Mouse (Mus musculus) fibroblast of lung, adult 2 months (primary cell): Measurements from ENCODE around the gene 1700037H04Rik.
"Not testable (repeated sequence)": the region's sequence is repeated elsewhere in the genome, so short reads cannot be mapped to it uniquely, and the experiment has no call there.

Experiments
- DNase-seq: peaks from one replicate; pipeline ENCODE4 v3.0.0-alpha.2; 2011; ENCODE audit warnings: low read depth

1700037H04Rik gene

GRCm38 (mm10) chr2:131127161-131127730, 32.6 kb downstream of the 1700037H04Rik start, which contains the start of gene Hspa12b:
Gene Hspa12b (plus strand): TSS chr2:131127280.
- DNase-seq, result no peak

DNA sequence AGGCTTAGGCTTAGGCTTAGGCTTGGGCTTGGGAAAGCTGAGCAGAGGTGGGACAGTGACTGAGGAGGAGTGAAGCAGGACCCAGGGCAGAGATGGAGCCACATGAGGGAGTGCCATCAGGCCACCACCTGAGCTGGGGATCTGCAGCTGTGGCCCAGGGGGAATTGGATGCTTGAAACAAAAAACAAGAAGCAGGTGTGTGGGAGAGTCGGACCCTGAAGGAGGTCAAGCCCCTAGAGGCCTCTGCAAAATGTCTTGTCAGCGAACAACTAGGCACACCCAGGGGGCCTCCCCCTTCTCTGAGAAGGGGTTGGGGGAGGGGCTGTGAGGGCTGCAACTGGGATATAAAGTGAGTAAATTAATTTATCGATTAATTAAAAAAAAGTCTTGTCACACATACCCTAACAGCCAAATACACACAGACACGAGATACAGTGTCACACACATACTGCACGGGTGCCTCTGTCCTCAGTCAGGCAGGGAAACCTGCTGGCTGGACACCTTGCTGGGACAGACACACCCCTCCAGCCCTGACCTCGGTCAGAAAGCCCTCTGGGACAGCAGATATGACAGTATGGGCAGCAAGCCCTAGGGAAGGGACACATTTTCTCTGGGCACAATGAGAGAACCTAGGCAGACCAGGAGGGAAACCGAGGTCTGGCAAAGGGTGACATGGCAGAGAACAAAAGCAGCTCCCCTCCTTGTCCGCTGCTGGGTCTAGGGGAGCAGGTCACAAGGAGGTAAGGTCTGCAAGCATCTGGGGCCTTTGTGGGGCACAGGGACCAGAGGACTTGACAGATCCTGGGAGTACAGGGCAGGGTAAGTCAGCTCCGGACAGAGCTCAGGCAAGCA, 33.7 kb downstream of the 1700037H04Rik start:
- DNase-seq, result no peak

DNA sequence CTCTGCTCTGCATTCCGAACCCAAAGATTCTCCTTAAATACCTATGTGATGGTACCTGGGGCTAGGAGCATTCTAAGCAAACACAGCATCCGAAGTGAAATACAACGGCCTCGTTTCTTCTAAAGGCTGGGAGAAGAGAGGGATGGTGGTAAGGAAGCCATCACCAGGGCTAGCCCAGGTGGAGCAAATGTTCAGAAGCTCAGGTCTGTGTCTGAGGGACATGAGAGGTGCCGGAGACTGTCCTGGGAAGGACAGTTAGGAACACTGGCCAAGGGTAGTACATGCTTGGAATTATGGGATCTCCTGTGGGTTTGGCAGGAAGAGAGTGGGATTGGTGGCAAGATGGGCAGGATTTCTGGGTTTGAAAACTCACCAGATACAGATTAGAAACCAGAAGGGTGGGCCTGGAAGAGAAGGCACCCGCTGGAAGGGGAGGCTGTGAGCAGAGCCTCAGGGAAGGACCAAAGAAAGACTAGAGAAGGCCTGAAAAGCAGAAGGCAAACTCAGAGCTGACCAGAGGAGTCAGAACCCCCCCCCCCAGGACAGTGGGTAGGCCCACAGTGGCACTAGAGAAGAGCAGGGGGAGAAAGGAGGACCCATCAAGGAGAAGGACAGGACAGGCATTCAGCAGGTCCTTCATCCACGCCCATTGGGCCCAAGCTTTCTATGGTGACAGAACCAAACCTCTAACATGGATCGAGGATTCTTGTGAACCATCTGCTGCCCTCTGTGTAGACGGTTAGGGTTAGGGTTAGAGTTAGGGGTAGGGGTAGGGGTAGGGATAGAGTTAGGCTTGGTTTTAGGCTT, 34.5 kb downstream of the 1700037H04Rik start:
- DNase-seq, result no peak

GRCm38 (mm10) chr2:131124166-131124565, 35.7 kb downstream of the 1700037H04Rik start:
- DNase-seq, result no peak

- no peak for DNase-seq
These were observed 40.8 kb downstream of the 1700037H04Rik start for GRCm38 (mm10) chr2:131118968-131119574.

GRCm38 (mm10) chr2:131105989-131106388, 53.9 kb downstream of the 1700037H04Rik start:
- no peak for DNase-seq

DNA sequence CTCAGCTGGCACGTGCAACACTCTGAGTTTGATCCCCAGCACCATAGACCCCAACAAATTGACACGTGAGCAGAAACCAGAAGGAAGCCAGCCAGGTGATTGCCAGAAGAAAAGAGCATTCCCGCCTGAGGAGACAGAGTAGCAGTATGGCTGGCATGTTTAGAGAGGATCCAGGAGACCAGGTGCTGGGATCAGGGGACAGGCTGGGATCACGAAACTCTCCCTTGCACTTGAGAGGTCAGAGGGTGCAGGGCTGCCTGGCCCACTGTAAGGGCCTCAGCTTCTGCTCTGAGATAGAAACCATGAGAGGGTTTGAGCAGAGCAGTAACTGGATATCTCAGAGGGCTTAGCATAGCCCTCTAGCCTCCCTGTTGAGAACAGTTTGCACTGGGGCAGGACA, 54.8 kb downstream of the 1700037H04Rik start:
- not testable (repeated sequence) for DNase-seq

DNA sequence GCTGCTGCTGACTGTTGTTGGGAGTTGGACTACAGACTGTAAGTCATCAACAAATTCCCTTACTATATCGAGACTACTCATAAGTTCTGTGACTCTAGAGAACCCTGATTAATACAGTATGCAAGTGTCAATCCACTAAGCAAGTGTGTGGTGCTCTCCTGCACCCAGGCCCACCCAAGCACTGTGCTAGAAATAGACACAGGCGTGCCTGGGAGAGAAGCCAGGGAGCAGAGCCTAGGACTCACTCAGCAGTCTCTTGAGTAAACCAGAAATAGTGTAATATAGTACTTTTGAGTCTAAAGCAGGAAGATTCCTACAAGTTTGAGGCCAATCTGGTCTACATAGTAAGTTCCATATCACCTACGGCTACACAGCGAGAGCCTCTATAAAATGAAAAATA, 55.9 kb downstream of the 1700037H04Rik start:
- DNase-seq, result no peak

DNA sequence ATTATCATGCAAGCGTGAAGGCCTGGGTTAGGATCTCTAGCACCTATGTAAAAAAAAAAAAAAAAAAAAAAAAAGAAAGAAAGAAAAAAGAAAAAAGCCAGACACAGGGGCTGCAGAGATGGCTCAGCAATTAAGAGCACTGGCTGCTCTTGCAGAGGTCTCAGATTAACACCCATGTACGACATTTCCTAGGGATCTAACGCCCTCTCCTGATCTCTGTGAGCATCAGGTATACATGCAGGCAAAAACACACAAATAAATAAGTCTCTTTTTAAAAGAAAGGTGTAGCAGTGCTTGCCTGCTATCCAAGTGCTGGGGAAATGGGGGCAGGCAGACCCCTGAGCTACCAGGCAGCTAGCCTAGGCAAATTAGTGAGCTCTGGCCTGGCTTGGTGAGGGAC, 58.4 kb downstream of the 1700037H04Rik start:
- no peak for DNase-seq

- DNase-seq, result no peak
These were observed 62.8 kb downstream of the 1700037H04Rik start for GRCm38 (mm10) chr2:131097087-131097486.
